32 mouse cellular contexts compared by ENCODE assay signal in genomic region chr2:164448921-164449320, GRCm38 (mm10). TPM values are rescaled to one million over a fixed set of nuclear protein-coding genes. Genes with fewer than 3 reads are reported as not detected.
DNase-seq lines count a peak whose midpoint lies in the region; ATAC-seq and TF ChIP-seq lines count a peak whose summit lies in the region.
"Had no signal": no experiment of that assay in that cellular context is flagged by ENCODE, and none has a peak within 500 bp of the region (broad histone marks: within the 10 kb centered on the region; RNA-seq: fewer than 3 reads in every experiment).

No protein-coding gene starts in this region.

- peak; percentile 13; the same call in 1 of the 2 replicates for TF ChIP-seq EP300 in lung, postnatal 0 days (IDR thresholded peaks at IDR 0.05)
- TF ChIP-seq EP300 in stomach, postnatal 0 days (optimal IDR thresholded peaks at IDR 0.05): no peak

- peak overlapping the region; percentile 31; the same call in 1 of the 2 replicates for H3K27ac ChIP-seq in heart, embryonic 12.5 days (ENCODE audit: poor library complexity, severe bottlenecking)
- no peak overlapping the region for H3K27ac ChIP-seq in kidney, adult 2 months (ENCODE audit: insufficient read depth, low read depth, low read length)
- H3K27ac ChIP-seq in kidney, embryonic 14.5 days (ENCODE audit: low read depth, low read length): no peak overlapping the region
- peak overlapping the region; percentile 81 for H3K27ac ChIP-seq in lung, postnatal 0 days (ENCODE audit: low read length)
- peak overlapping the region; percentile 20; the same call in 1 of the 2 replicates for H3K27ac ChIP-seq in stomach, postnatal 0 days (replicated peaks)
- H3K27ac ChIP-seq: forebrain, embryonic 12.5 days; hindbrain, embryonic 15.5 days; macrophage; midbrain, embryonic 15.5 days; neural tube, embryonic 12.5 days had no signal

- ATAC-seq in heart, embryonic 12.5 days (ENCODE audit: insufficient number of reproducible peaks, low FRiP score): no peak
- no peak for ATAC-seq in kidney, embryonic 14.5 days (ENCODE audit: low FRiP score, low TSS enrichment)
- ATAC-seq in lung, postnatal 0 days: peak; percentile 42
- ATAC-seq in stomach, postnatal 0 days (ENCODE audit: low FRiP score, low TSS enrichment): peak; percentile 15; the same call in 1 of the 2 replicates
- ATAC-seq: CD4-positive, CD25-positive, alpha-beta regulatory T cell, adult 4 months; liver, postnatal 0 days; midbrain, embryonic 15.5 days; Patski had no signal

- H3K27me3 ChIP-seq in heart, embryonic 12.5 days (replicated peaks): no peaks in the 10 kb centered on the region
- no peaks in the 10 kb centered on the region for H3K27me3 ChIP-seq in kidney, adult 2 months (replicated peaks; ENCODE audit: control insufficient read depth, insufficient read depth, low read length)
- no peaks in the 10 kb centered on the region for H3K27me3 ChIP-seq in kidney, embryonic 14.5 days (ENCODE audit: control insufficient read depth, insufficient read depth, low read length)
- no peaks in the 10 kb centered on the region for H3K27me3 ChIP-seq in lung, postnatal 0 days (replicated peaks; ENCODE audit: insufficient read depth, low read length)
- no peaks in the 10 kb centered on the region for H3K27me3 ChIP-seq in stomach, postnatal 0 days (ENCODE audit: control insufficient read depth, insufficient read depth, low read length)
- H3K27me3 ChIP-seq: hindbrain, embryonic 15.5 days; midbrain, embryonic 15.5 days; neural tube, embryonic 12.5 days; Patski had no signal

- no peaks in the 10 kb centered on the region for H3K9me3 ChIP-seq in heart, embryonic 12.5 days (replicated peaks)
- no peaks in the 10 kb centered on the region for H3K9me3 ChIP-seq in kidney, embryonic 14.5 days (ENCODE audit: control insufficient read depth, low read length)
- no peaks in the 10 kb centered on the region for H3K9me3 ChIP-seq in lung, postnatal 0 days (ENCODE audit: low read length)
- H3K9me3 ChIP-seq in stomach, postnatal 0 days (ENCODE audit: control insufficient read depth, low read length): no peaks in the 10 kb centered on the region
- H3K9me3 ChIP-seq: forebrain, embryonic 12.5 days; hindbrain, embryonic 15.5 days; midbrain, embryonic 15.5 days; neural tube, embryonic 12.5 days had no signal

- intact Hi-C loops in heart, postnatal 10 days (cut with DNase I): no loop called here

- peaks cover 39% of the 10 kb centered on the region for H3K4me1 ChIP-seq in heart, embryonic 12.5 days (replicated peaks)
- H3K4me1 ChIP-seq in kidney, adult 2 months (ENCODE audit: control insufficient read depth, insufficient read depth, low read length): peaks cover 14% of the 10 kb centered on the region
- peaks cover 1% of the 10 kb centered on the region; the same call in 1 of the 2 replicates for H3K4me1 ChIP-seq in kidney, embryonic 14.5 days (ENCODE audit: control insufficient read depth, insufficient read depth, low read length)
- H3K4me1 ChIP-seq in lung, postnatal 0 days (ENCODE audit: insufficient read depth, low read depth, low read length): peaks cover 21% of the 10 kb centered on the region; the same call in 1 of the 2 replicates
- 0 out of 2 replicates have a peak, but pooled peaks cover 3% of the 10 kb centered on the region for H3K4me1 ChIP-seq in stomach, postnatal 0 days (replicated peaks; ENCODE audit: control insufficient read depth, insufficient read depth)
- H3K4me1 ChIP-seq: forebrain, embryonic 12.5 days; hindbrain, embryonic 15.5 days; midbrain, embryonic 15.5 days; neural tube, embryonic 12.5 days had no signal

- H3K36me3 ChIP-seq in heart, embryonic 12.5 days: no peaks in the 10 kb centered on the region
- H3K36me3 ChIP-seq in kidney, adult 2 months (ENCODE audit: control insufficient read depth, insufficient read depth, low read length): no peaks in the 10 kb centered on the region
- H3K36me3 ChIP-seq in kidney, embryonic 14.5 days (ENCODE audit: control insufficient read depth, insufficient read depth, low read length): no peaks in the 10 kb centered on the region
- no peaks in the 10 kb centered on the region for H3K36me3 ChIP-seq in lung, postnatal 0 days (ENCODE audit: insufficient read depth, low read length)
- no peaks in the 10 kb centered on the region for H3K36me3 ChIP-seq in stomach, postnatal 0 days (ENCODE audit: control insufficient read depth, insufficient read depth, low read length)
- H3K36me3 ChIP-seq: forebrain, embryonic 12.5 days; hindbrain, embryonic 15.5 days; midbrain, embryonic 15.5 days; neural tube, embryonic 12.5 days had no signal

- no peak for TF ChIP-seq POLR2A in kidney, adult 2 months (IDR thresholded peaks at IDR 0.05; ENCODE audit: low read depth, low read length)

- H3K4me2 ChIP-seq in heart, embryonic 12.5 days: 0 out of 2 replicates have a peak overlapping the region, but pooled peaks have one; percentile 3
- H3K4me2 ChIP-seq in kidney, embryonic 14.5 days (replicated peaks; ENCODE audit: low read depth, low read length): no peak overlapping the region
- H3K4me2 ChIP-seq in lung, postnatal 0 days (replicated peaks; ENCODE audit: low read depth, low read length): no peak overlapping the region
- H3K4me2 ChIP-seq in stomach, postnatal 0 days (replicated peaks; ENCODE audit: low read depth): no peak overlapping the region
- H3K4me2 ChIP-seq: forebrain, embryonic 12.5 days; hindbrain, embryonic 15.5 days; liver, embryonic 11.5 days; midbrain, embryonic 15.5 days; neural tube, embryonic 12.5 days had no signal

- 57% methylated on average over 5 of the region's 5 CpGs for WGBS in heart, embryonic 12.5 days
- 37% methylated on average over 5 of the region's 5 CpGs for WGBS in kidney, adult 2 months
- WGBS in kidney, embryonic 14.5 days: 84% methylated on average over 5 of the region's 5 CpGs
- 51% methylated on average over 5 of the region's 5 CpGs for WGBS in lung, postnatal 0 days
- 35% methylated on average over 5 of the region's 5 CpGs for WGBS in stomach, postnatal 0 days

- no peak overlapping the region for H3K9ac ChIP-seq in heart, embryonic 12.5 days
- no peak overlapping the region for H3K9ac ChIP-seq in kidney, embryonic 14.5 days (ENCODE audit: low read depth, low read length)
- no peak overlapping the region for H3K9ac ChIP-seq in lung, postnatal 0 days (replicated peaks; ENCODE audit: low read depth)
- no peak overlapping the region for H3K9ac ChIP-seq in stomach, postnatal 0 days (ENCODE audit: low read length)
- H3K9ac ChIP-seq: forebrain, embryonic 12.5 days; hindbrain, embryonic 15.5 days; liver, postnatal 0 days; midbrain, embryonic 15.5 days; neural tube, embryonic 12.5 days had no signal

- DNase-seq in heart, postnatal 10 days: no peak
- DNase-seq in kidney, adult 2 months: peak; percentile 54
- DNase-seq in lung, postnatal 0 days (ENCODE audit: low spot score): no peak
- DNase-seq in lung, postnatal 36 days: no peak
- no peak for DNase-seq in stomach, postnatal 0 days (ENCODE audit: low spot score)
- DNase-seq in cerebellum, adult 9-10 months: no peak
- DNase-seq: adrenal gland, postnatal 36 days; cerebellum, adult 9-11 months; gastrocnemius, postnatal 36 days; kidney, adult 18-20 months; kidney, postnatal 36 days; layer of hippocampus, adult 9-11 months; liver, postnatal 0 days; right cerebral cortex, postnatal 14 days; thymus, postnatal 25 days had no signal

- TF ChIP-seq CTCF in kidney, adult 2 months (conservative IDR thresholded peaks at IDR 0.05; ENCODE audit: insufficient read depth, insufficient read length, low read depth, low read length): no peak
- TF ChIP-seq CTCF in lung, postnatal 0 days (IDR thresholded peaks at IDR 0.05): no peak
- no peak for TF ChIP-seq CTCF in stomach, postnatal 0 days (IDR thresholded peaks at IDR 0.05; ENCODE audit: low read depth)

- no peak overlapping the region for H3K4me3 ChIP-seq in heart, embryonic 12.5 days
- no peak overlapping the region for H3K4me3 ChIP-seq in kidney, adult 2 months (ENCODE audit: insufficient read depth, low read depth, low read length)
- H3K4me3 ChIP-seq in kidney, embryonic 14.5 days (ENCODE audit: low read length): no peak overlapping the region
- no peak overlapping the region for H3K4me3 ChIP-seq in lung, postnatal 0 days (ENCODE audit: low read depth, low read length)
- no peak overlapping the region for H3K4me3 ChIP-seq in stomach, postnatal 0 days (ENCODE audit: low read depth, low read length)
- H3K4me3 ChIP-seq: erythroblast, embryonic 14.5 days; forebrain, embryonic 12.5 days; hindbrain, embryonic 15.5 days; midbrain, embryonic 15.5 days; neural tube, embryonic 12.5 days had no signal

RNA-seq across cellular contexts. Expression of gene Sdc4, which starts 5.2 kb away (rescaled TPM):
- 40.1 and 40.6 TPM in 2 replicates for polyA plus RNA-seq in heart, embryonic 12.5 days (2016; fragmentation: Nextera tagmentation; extraction: Ambion mirVana)
- 10 to 100 TPM; 24.3 to 39.3 TPM for total RNA-seq in heart, postnatal 10 days (2021)
- 194 and 212 TPM in 2 replicates for polyA plus RNA-seq in kidney, adult 2 months (2012; rRNA removed)
- polyA plus RNA-seq in kidney, embryonic 14.5 days (2014; fragmentation: Nextera tagmentation; extraction: Ambion mirVana): 87.8 and 108 TPM in 2 replicates
- 217 and 289 TPM in 2 replicates for polyA plus RNA-seq in lung, postnatal 0 days (2015; fragmentation: Nextera tagmentation; extraction: Ambion mirVana)
- 133 and 143 TPM in 2 replicates for polyA plus RNA-seq in stomach, postnatal 0 days (2015; fragmentation: Nextera tagmentation; extraction: Ambion mirVana)

RNA-seq across cellular contexts. Expression of gene Sys1, which starts 7.8 kb away (rescaled TPM):
- polyA plus RNA-seq in heart, embryonic 12.5 days (2016; fragmentation: Nextera tagmentation; extraction: Ambion mirVana): 36.4 and 40.3 TPM in 2 replicates
- total RNA-seq in heart, postnatal 10 days (2021): 10 to 100 TPM; 21.3 to 25.1 TPM
- polyA plus RNA-seq in kidney, adult 2 months (2012; rRNA removed): 94.5 and 122 TPM in 2 replicates
- polyA plus RNA-seq in kidney, embryonic 14.5 days (2014; fragmentation: Nextera tagmentation; extraction: Ambion mirVana): 66.8 and 69.4 TPM in 2 replicates
- polyA plus RNA-seq in lung, postnatal 0 days (2015; fragmentation: Nextera tagmentation; extraction: Ambion mirVana): 63.5 and 66.2 TPM in 2 replicates
- polyA plus RNA-seq in stomach, postnatal 0 days (2015; fragmentation: Nextera tagmentation; extraction: Ambion mirVana): 46.9 and 48.6 TPM in 2 replicates

RNA-seq across cellular contexts. Expression of gene Gm20458, which starts 11.8 kb away (rescaled TPM):
- 11.8 and 16.9 TPM in 2 replicates for polyA plus RNA-seq in heart, embryonic 12.5 days (2016; fragmentation: Nextera tagmentation; extraction: Ambion mirVana)
- total RNA-seq in heart, postnatal 10 days (2021): 1 to 10 TPM; 5.5 to 7.4 TPM
- polyA plus RNA-seq in kidney, adult 2 months (2012; rRNA removed): 22.1 and 23.4 TPM in 2 replicates
- 7.1 and 8.4 TPM in 2 replicates for polyA plus RNA-seq in kidney, embryonic 14.5 days (2014; fragmentation: Nextera tagmentation; extraction: Ambion mirVana)
- 23.5 and 32.9 TPM in 2 replicates for polyA plus RNA-seq in lung, postnatal 0 days (2015; fragmentation: Nextera tagmentation; extraction: Ambion mirVana)
- 26.9 and 28.1 TPM in 2 replicates for polyA plus RNA-seq in stomach, postnatal 0 days (2015; fragmentation: Nextera tagmentation; extraction: Ambion mirVana)
- total RNA-seq: hematopoietic stem cell, adult 5-6 weeks had no signal
- polyA plus RNA-seq: CD4-positive, CD25-positive, alpha-beta regulatory T cell, adult 4 months; erythroblast, embryonic 14.5 days had no signal

RNA-seq across cellular contexts. Expression of gene Trp53tg5, which starts 24.6 kb away (rescaled TPM):
- 0.19 TPM in 1 of 2 replicates, not detected in the other for polyA plus RNA-seq in heart, embryonic 12.5 days (2016; fragmentation: Nextera tagmentation; extraction: Ambion mirVana)
- total RNA-seq in heart, postnatal 10 days (2021): not detected
- polyA plus RNA-seq in kidney, adult 2 months (2012; rRNA removed): 0.10 TPM in 1 of 2 replicates, not detected in the other
- not detected in 2 replicates for polyA plus RNA-seq in kidney, embryonic 14.5 days (2014; fragmentation: Nextera tagmentation; extraction: Ambion mirVana)
- polyA plus RNA-seq in lung, postnatal 0 days (2015; fragmentation: Nextera tagmentation; extraction: Ambion mirVana): not detected in 2 replicates
- polyA plus RNA-seq in stomach, postnatal 0 days (2015; fragmentation: Nextera tagmentation; extraction: Ambion mirVana): not detected in 2 replicates
- total RNA-seq: adrenal gland, adult 18-20 months; adrenal gland, postnatal 36 days; common myeloid progenitor, adult 5-6 weeks; gastrocnemius, adult 18-20 months; gastrocnemius, postnatal 36 days; hematopoietic stem cell, adult 5-6 weeks; left cerebral cortex, adult 18-20 months; left cerebral cortex, postnatal 25 days had no signal
- polyA plus RNA-seq: CD4-positive, CD25-positive, alpha-beta regulatory T cell, adult 4 months; erythroblast, embryonic 14.5 days; forebrain, embryonic 12.5 days; hindbrain, embryonic 15.5 days; liver, embryonic 11.5 days; liver, postnatal 0 days; macrophage; midbrain, embryonic 15.5 days; neural tube, embryonic 12.5 days had no signal

RNA-seq across cellular contexts. Expression of gene Dbndd2, which starts 37.0 kb away (rescaled TPM):
- 7.3 and 11.3 TPM in 2 replicates for polyA plus RNA-seq in heart, embryonic 12.5 days (2016; fragmentation: Nextera tagmentation; extraction: Ambion mirVana)
- total RNA-seq in heart, postnatal 10 days (2021): 10 to 100 TPM; 17.1 to 18.9 TPM
- 36.8 and 43.6 TPM in 2 replicates for polyA plus RNA-seq in kidney, adult 2 months (2012; rRNA removed)
- polyA plus RNA-seq in kidney, embryonic 14.5 days (2014; fragmentation: Nextera tagmentation; extraction: Ambion mirVana): 12.4 and 14.7 TPM in 2 replicates
- polyA plus RNA-seq in lung, postnatal 0 days (2015; fragmentation: Nextera tagmentation; extraction: Ambion mirVana): 39.9 and 44.6 TPM in 2 replicates
- polyA plus RNA-seq in stomach, postnatal 0 days (2015; fragmentation: Nextera tagmentation; extraction: Ambion mirVana): 27.3 and 27.8 TPM in 2 replicates
- total RNA-seq: hematopoietic stem cell, adult 5-6 weeks had no signal

Comparison
In these comparisons a context has a peak if more than half of its experiments do, and no peak if none do; other contexts are left out.
1. ATAC-seq: peak in lung, postnatal 0 days (single experiment) and stomach, postnatal 0 days (single experiment); none in heart, embryonic 12.5 days (single experiment) and kidney, embryonic 14.5 days (single experiment).
2. H3K27ac ChIP-seq: peak in heart, embryonic 12.5 days (single experiment), lung, postnatal 0 days (single experiment) and stomach, postnatal 0 days (single experiment); none in kidney, adult 2 months (single experiment) and kidney, embryonic 14.5 days (single experiment).